Mouse (Mus musculus) spleen, adult 2 months (tissue): ENCODE results near the gene Kdelr3.

Experiments
- CTCF ChIP-seq: fragments of 200-500 bp; IDR thresholded peaks from 2 replicates; pipeline ENCODE4 v1.5.1; 2011; ENCODE audit warnings: mild to moderate bottlenecking, inconsistent platforms; ENCODE audit not compliant: insufficient read depth, insufficient read length, insufficient replicate concordance; ENCODE audit errors: extremely low read depth
- POLR2A ChIP-seq: fragments of 200-500 bp; IDR thresholded peaks from 2 replicates; pipeline ENCODE4 v1.6.1; 2011; ENCODE audit warnings: low read depth, low read length, inconsistent platforms

DNA sequence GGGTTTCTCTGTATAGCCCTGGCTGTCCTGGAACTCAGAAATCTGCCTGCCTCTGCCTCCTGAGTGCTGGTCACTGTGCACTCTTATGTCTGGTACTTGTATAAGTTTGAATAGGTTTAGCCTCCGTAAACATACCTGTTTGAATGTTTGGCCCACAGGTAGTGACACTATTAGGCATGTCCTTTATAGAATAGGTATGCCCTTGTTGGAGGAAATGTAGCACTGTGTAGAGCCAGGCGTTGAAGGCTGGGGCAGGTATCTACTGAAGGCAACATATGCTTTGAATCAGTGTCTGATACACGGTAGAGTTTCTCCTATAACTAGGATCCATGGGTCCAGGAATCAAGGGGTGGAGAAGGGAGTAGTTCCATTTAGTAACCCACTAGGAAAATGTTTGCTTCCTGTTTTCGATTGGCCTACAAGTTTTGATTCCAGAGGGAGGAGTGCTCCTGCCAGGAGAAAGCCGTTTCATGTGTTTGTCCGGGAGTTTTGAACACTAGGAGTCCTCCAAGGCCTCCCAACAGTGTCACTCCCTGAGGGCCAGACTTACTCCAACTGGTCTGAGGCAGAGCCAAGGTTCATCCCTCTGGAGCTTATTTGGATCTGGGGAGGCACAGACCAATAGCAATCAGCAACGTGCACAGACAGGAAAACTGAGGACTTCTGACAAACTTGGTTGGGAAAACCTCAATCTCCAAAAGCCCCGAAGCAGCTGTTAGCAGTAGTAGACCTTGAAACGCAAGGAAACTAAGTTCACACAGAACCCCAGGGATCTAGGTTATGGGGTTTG is 10.0 kb downstream of the Kdelr3 start:
- no peak for TF ChIP-seq POLR2A
- TF ChIP-seq CTCF = no peak
